Mouse (Mus musculus) kidney, postnatal 14 days (tissue): ENCODE data around the gene N4bp2.

Source experiments
- DNase-seq: peaks from one replicate; pipeline ENCODE4 v3.0.0; 2022; ENCODE audit warnings: mixed read lengths

Gene N4bp2

DNA sequence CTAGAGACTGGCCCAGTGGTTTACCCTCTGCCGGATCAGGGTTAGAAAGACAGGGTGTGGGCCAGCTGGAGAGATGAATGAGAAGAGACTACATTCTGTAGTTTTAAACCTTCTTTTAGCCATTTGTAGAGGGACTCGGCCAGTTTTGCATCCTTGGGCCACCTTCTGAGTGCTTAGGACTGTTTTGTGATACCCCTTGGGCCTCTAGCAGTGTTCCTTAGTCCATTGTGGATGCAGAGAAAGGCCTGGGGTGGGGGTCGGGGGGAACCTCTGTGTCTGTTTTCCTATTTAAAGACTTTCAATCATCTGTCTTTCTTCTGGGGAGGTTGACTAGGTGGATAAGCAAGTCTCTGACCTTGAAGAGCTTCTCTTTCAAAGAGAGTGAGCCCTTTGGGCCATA, 101.6 kb downstream of the N4bp2 start:
- DNase-seq, result no peak

DNA sequence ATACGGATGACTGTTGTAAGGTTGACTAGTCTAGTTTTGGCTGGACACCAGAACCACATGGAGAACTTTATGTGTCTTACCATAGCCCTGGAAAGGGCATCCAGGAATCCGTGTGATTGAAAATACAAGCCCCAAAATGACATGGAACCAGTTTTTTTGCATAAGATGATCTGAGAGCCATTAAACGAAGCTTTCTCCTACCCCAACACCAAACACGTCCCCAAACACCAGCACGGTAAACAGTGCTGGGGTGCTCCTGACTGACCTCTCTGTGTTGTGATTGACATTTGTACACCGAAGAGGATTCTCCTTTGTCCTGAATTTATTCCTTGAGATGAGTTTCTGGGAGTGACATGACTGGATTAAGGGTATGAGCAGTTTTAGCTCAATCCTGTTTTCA, 103.3 kb downstream of the N4bp2 start:
- DNase-seq, result no peak

DNA sequence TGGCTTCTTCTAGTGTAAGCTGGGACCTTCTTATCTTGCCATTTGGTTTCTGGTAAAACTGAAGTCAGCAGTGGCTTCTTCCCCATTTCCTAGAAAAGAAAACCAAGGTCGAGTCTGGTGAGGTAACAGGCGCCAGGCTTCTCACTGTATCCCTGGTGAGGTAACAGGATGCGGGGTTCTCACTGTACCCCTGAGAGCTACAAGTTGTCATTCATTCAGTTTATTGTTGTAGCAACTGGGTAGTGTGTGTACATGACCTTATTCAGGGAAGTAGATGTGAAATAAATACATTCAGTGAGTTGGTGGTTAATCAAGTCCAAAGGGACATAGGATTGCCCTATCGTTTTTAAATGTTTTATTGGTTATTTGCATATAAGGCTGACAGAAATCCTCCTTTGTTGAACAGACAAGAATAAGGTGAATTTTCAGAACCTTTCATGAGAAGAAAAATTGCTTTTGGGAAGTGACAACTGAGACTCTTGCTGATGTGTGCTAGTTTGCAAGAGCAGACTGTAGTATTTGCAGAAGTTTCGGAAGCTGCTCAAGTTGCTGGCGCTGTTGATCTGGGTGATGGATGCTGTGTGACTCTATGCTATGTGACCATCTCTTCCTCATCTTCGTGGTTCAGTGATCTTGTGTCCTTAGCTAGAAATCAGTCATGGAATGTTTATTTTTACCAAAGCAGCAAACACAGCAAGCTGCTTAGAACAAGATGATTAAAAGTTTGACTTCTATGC, 104.2 kb downstream of the N4bp2 start:
- DNase-seq, result no peak

DNA sequence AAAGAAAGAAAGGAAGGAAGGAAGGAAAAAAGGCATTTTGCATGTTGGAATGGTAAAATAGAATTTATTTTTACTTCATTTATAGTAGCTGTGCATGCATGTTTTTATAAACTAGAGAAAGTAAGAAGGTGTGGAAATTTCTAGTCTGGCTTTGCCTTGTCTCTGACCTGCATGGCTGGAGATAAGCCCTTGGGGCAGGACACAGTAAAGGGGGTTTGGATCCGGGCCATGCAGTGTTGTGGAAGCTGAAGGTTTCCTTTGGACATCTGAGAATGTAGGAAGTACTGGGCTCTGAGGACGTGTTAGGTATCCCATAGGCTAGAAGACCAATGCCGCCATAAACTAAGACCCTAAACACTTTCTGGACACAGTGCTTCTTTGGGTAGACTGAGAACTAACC, 105.1 kb downstream of the N4bp2 start:
- DNase-seq, result no peak

DNA sequence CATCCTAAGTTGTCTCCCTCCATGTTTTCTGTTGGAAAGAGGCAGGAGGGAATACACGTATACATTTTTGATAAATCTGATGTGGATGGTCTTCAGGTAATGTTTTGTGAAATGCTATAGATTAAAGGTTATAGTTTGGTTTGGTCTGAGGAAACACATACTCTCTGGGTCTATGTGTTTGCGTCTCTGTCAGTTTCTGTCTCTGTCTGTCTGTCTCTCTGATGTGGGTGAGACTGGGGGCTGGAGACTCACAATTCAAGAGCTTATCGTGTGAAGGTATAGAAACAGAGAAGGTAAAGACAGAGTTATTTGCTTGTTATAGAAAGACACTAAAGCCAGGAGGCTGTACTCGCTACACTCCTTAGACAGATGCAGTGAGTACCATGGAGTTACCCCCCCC, 106.3 kb downstream of the N4bp2 start:
- no peak for DNase-seq

DNA sequence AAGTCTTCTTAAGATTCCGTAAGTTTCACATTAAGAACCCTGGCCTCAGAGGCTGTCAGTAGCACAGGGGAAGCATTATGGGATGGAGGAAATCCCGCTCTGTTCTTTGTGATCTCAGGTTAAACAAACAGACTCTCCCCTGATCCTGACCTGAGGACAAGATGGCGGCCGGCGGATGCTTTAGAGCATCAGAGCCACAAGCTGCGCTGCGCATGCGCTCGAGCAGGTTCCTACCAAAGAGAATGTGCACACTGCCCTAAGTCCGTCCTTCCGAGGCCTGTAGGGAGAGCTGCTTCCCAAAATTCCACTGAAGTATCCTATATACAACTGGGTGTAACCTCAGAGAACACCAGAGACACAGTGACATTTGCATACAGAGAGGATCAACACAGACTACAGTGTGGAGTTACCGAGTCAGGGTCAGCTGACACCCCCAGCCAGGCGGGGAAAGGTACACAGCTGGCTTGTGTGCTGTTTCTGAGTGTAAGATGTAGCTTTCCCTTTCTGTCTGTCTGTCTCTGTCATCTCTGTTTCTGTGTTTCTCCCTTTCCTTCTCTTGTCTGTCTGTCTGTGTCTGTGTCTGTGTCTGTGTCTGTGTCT, 108.1 kb downstream of the N4bp2 start:
- DNase-seq, result no peak

DNA sequence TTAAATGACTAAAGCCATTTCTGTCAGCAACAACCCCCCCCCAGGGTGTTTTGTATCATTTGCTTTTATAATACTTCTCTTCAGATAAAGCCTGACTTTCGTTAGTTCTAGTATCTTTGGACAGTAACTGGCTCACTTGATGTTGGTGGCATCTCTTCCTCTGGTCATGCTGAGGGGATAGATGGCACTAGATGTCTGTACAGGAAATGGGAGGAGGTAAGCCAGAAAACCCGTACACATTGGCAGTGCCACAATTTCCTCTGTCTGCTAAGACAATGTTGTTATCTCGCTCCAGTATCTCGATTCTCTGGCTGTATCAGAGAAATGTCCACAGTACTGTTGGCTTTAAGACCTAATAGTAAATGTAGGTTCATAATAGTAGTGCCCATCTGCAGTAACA, 109.9 kb downstream of the N4bp2 start:
- DNase-seq, result no peak

DNA sequence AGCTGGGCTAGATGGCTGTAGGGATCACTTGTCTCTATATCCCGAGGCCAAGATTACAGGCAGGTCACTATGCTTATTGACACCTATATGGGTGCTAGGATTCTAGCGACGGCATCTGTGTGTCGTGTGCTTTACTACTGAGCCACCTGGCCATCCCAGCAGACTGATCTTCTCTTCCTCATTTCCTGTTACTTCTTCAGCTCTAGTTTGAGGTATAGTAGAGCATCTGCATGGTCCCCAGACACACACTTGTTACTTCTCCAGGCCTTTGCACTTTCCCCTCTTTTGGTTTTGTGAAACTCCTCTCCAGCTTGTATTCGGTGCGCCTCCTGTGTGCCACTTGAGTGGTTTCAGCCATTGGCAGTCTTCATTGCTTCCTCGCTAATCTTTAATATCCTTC, 111.9 kb downstream of the N4bp2 start:
- no peak for DNase-seq

DNA sequence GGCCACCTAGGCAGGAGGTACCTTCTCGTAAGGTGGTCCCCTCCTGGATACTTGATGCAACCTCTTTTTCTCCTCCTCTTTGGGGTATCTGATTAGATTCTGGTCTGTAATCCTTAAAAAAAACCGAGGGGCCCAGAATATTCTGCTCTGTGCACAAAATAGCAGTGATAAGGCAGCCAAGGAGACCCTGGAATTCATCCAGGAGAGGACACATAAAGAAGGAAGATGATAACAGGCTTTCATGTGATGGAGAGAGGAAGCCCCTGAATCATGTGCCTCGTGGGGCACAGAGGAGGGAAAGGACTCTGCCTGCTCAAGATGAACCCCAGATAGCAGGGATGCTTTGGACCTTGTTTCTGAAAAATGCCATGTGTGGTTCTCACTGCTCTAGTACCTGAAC, 115.0 kb downstream of the N4bp2 start:
- no peak for DNase-seq
